Mouse (Mus musculus): ENCODE data around the gene Galnt17. TPM values are rescaled to one million over a fixed set of nuclear protein-coding genes. Genes with fewer than 3 reads are reported as not detected.

Galnt17 gene
- total and polyA plus RNA-seq, 2 experiments from 2014 or later = 4.8 to 16.7 TPM

- TF ChIP-seq CTCF (IDR thresholded peaks at IDR 0.05) = no peak
- 91% methylated on average over 7 of the region's 7 CpGs for WGBS
- H3K4me2 ChIP-seq (ENCODE audit: low read depth, low read length, poor library complexity, severe bottlenecking) = no peak overlapping the region
Observed at GRCm38 (mm10) chr5:131075795-131076194, 232.5 kb downstream of the Galnt17 start.

GRCm38 (mm10) chr5:131074295-131074694 is 234.0 kb downstream of the Galnt17 start:
- no peak overlapping the region for H3K9ac ChIP-seq (replicated peaks; ENCODE audit: low read length, poor library complexity, severe bottlenecking)
- H3K4me3 ChIP-seq (ENCODE audit: low read depth, low read length) = no peak overlapping the region
- no peaks in the 10 kb centered on the region for H3K9me3 ChIP-seq (ENCODE audit: low read length)
- no peaks in the 10 kb centered on the region for H3K4me1 ChIP-seq (ENCODE audit: insufficient read depth, low read length)
- no peak overlapping the region for H3K4me2 ChIP-seq (ENCODE audit: low read depth, low read length, poor library complexity, severe bottlenecking)
- WGBS = 79% methylated on average over 4 of the region's 4 CpGs
- TF ChIP-seq CTCF (IDR thresholded peaks at IDR 0.05) = no peak
- no peak overlapping the region for H3K27ac ChIP-seq (ENCODE audit: low read depth, low read length)
- DNase-seq (ENCODE audit: low spot score) = no peak
- no peak for ATAC-seq (ENCODE audit: low FRiP score)
- no peaks in the 10 kb centered on the region for H3K27me3 ChIP-seq (ENCODE audit: insufficient read depth, low read length)
- no peaks in the 10 kb centered on the region for H3K36me3 ChIP-seq (ENCODE audit: insufficient read depth, low read length)

More at GRCm38 (mm10) chr5:131075795-131076194, 232.5 kb downstream of the Galnt17 start:
- no peaks in the 10 kb centered on the region for H3K4me1 ChIP-seq (ENCODE audit: insufficient read depth, low read length)
- DNase-seq (ENCODE audit: low spot score) (no peak), ATAC-seq (ENCODE audit: low FRiP score) (no peak)
- H3K36me3 ChIP-seq (ENCODE audit: insufficient read depth, low read length) = no peaks in the 10 kb centered on the region
- no peak overlapping the region for H3K27ac ChIP-seq (ENCODE audit: low read depth, low read length)
- H3K4me3 ChIP-seq (ENCODE audit: low read depth, low read length) = no peak overlapping the region
- no peak overlapping the region for H3K9ac ChIP-seq (replicated peaks; ENCODE audit: low read length, poor library complexity, severe bottlenecking)
- H3K9me3 ChIP-seq (ENCODE audit: low read length) = no peaks in the 10 kb centered on the region
- H3K27me3 ChIP-seq (ENCODE audit: insufficient read depth, low read length) = no peaks in the 10 kb centered on the region

- WGBS = 90% methylated on average over 6 of the region's 6 CpGs
- H3K4me1 ChIP-seq (ENCODE audit: insufficient read depth, low read length) = no peaks in the 10 kb centered on the region
- DNase-seq (ENCODE audit: low spot score) = peak; percentile 68
- no peak overlapping the region for H3K4me3 ChIP-seq (ENCODE audit: low read depth, low read length)
- no peak overlapping the region for H3K9ac ChIP-seq (replicated peaks; ENCODE audit: low read length, poor library complexity, severe bottlenecking)
- no peaks in the 10 kb centered on the region for H3K9me3 ChIP-seq (ENCODE audit: low read length)
- TF ChIP-seq CTCF (IDR thresholded peaks at IDR 0.05) = no peak
- H3K27me3 ChIP-seq (ENCODE audit: insufficient read depth, low read length) = no peaks in the 10 kb centered on the region
- no peak overlapping the region for H3K27ac ChIP-seq (ENCODE audit: low read depth, low read length)
- no peak overlapping the region for H3K4me2 ChIP-seq (ENCODE audit: low read depth, low read length, poor library complexity, severe bottlenecking)
- no peaks in the 10 kb centered on the region for H3K36me3 ChIP-seq (ENCODE audit: insufficient read depth, low read length)
- ATAC-seq (ENCODE audit: low FRiP score) = no peak
Observed at GRCm38 (mm10) chr5:131065174-131065573, 243.1 kb downstream of the Galnt17 start.

GRCm38 (mm10) chr5:131048505-131048904 is 259.8 kb downstream of the Galnt17 start:
- ATAC-seq (ENCODE audit: low FRiP score) (no peak), DNase-seq (ENCODE audit: low spot score) (no peak)
- H3K4me1 ChIP-seq (ENCODE audit: insufficient read depth, low read length) = no peaks in the 10 kb centered on the region
- H3K9ac ChIP-seq (replicated peaks; ENCODE audit: low read length, poor library complexity, severe bottlenecking) = 0 out of 2 replicates have a peak overlapping the region, but pooled peaks have one; percentile 8
- no peak overlapping the region for H3K4me3 ChIP-seq (ENCODE audit: low read depth, low read length)
- H3K36me3 ChIP-seq (ENCODE audit: insufficient read depth, low read length) = no peaks in the 10 kb centered on the region
- TF ChIP-seq CTCF (IDR thresholded peaks at IDR 0.05) = no peak
- 25% methylated on average over 4 of the region's 4 CpGs for WGBS
- H3K27me3 ChIP-seq (ENCODE audit: insufficient read depth, low read length) = no peaks in the 10 kb centered on the region
- no peak overlapping the region for H3K4me2 ChIP-seq (ENCODE audit: low read depth, low read length, poor library complexity, severe bottlenecking)
- H3K27ac ChIP-seq (ENCODE audit: low read depth, low read length) = no peak overlapping the region
- H3K9me3 ChIP-seq (ENCODE audit: low read length) = no peaks in the 10 kb centered on the region

GRCm38 (mm10) chr5:131043130-131043529 is 265.2 kb downstream of the Galnt17 start:
- Histone ChIP-seq H3K27ac (ENCODE audit: low read depth, low read length) (no peak overlapping the region), H3K4me2 (ENCODE audit: low read depth, low read length, poor library complexity, severe bottlenecking) (no peak overlapping the region), H3K4me3 (ENCODE audit: low read depth, low read length) (no peak overlapping the region), H3K9me3 (ENCODE audit: low read length) (no peaks in the 10 kb centered on the region), H3K36me3 (ENCODE audit: insufficient read depth, low read length) (no peaks in the 10 kb centered on the region), H3K9ac (replicated peaks; ENCODE audit: low read length, poor library complexity, severe bottlenecking) (no peak overlapping the region), H3K4me1 (ENCODE audit: insufficient read depth, low read length) (no peaks in the 10 kb centered on the region), H3K27me3 (ENCODE audit: insufficient read depth, low read length) (no peaks in the 10 kb centered on the region)
- TF ChIP-seq CTCF (IDR thresholded peaks at IDR 0.05) = peak; percentile 32
- DNase-seq (ENCODE audit: low spot score) (no peak), ATAC-seq (ENCODE audit: low FRiP score) (no peak)

- no peak overlapping the region for H3K9ac ChIP-seq (replicated peaks; ENCODE audit: low read length, poor library complexity, severe bottlenecking)
- WGBS = 92% methylated on average over 2 of the region's 2 CpGs
- no peaks in the 10 kb centered on the region for H3K27me3 ChIP-seq (ENCODE audit: insufficient read depth, low read length)
- no peaks in the 10 kb centered on the region for H3K4me1 ChIP-seq (ENCODE audit: insufficient read depth, low read length)
- no peaks in the 10 kb centered on the region for H3K36me3 ChIP-seq (ENCODE audit: insufficient read depth, low read length)
- DNase-seq (ENCODE audit: low spot score) (no peak), ATAC-seq (ENCODE audit: low FRiP score) (no peak)
- no peak for TF ChIP-seq CTCF (IDR thresholded peaks at IDR 0.05)
- no peak overlapping the region for H3K4me2 ChIP-seq (ENCODE audit: low read depth, low read length, poor library complexity, severe bottlenecking)
- no peak overlapping the region for H3K27ac ChIP-seq (ENCODE audit: low read depth, low read length)
- H3K4me3 ChIP-seq (ENCODE audit: low read depth, low read length) = no peak overlapping the region
- H3K9me3 ChIP-seq (ENCODE audit: low read length) = no peaks in the 10 kb centered on the region
Observed at GRCm38 (mm10) chr5:131040441-131040840, 267.9 kb downstream of the Galnt17 start.
